Mouse (Mus musculus) mature B cell (primary cell): ENCODE results near the gene Mc3r.

ENCODE experiments used
- in situ Hi-C: fragments of 300-500 bp; cut with MboI; formaldehyde crosslinking; loops from 2 replicates; pipeline ENCODE4 v1.14.3; 2019

The Mc3r gene

DNA sequence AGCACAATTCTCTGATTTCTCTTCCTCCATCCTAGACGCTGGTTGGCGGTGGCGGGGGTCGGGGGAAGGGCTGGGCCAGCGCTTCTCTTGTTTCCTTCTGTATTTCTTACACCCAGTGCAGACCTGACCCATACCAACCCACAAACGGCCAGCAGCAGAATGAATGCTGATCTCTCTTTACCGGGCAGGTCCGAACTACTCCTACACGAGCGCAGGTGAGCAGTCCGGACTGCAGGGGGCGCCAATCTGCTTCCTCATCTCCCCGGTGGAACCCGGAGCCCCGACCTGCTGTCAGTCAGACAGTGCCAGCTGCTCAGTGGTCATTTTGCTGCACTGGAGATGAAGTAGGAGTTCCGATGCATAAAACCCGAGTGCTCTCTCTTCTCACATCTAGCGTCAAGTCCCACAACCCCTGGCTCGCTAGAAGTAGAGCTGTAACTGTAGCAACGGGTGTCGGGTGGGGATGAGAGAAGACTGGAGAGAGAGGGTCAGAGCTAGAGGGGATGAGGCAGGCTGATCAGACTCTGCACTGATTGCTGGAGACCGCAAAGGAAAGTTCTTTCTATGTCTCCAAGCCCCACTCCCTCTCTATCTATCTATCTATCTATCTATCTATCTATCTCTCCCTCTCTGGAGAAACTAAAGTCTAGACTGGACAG is at the start of gene Mc3r:
Gene Mc3r (plus strand): TSS at position 387 of the 659 bp plus-strand sequence.
- in situ Hi-C loops, result no loop called here

DNA sequence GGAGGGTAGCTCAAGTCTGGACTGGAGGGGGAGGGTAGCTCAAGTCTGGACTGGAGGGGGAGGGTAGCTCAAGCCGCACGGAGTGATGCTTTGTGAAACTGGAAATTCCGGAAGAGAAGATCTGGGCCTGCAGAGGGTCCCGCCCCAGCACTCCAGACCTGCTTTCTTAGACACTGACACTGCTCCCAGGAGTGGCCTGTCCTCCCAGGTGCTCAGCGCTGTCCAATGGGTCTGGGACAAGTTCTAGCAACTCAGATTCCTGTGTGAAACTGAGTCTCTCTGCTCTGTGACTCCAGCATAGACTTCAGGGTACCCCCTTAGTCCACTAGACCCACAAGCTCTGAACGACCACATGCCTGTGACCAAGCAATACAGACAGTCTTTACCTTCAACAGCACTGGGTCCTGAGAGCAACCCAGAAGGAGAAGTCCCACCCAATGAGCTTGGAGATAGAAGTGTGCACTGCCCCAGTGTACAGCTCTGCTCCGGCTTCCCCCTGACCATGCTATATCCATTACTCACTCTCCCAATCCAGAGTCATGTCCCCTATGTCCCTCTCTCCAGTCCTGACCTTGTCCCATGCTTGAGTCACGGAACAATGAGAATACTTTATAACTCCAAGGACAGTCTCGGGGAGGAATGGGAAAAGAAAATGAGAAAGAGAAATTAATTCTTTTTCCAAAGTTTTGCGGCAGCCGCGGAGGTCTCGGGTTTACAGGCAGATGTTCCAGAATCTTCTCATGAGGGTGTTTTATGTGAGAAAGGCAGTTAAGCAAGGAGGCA is 46.1 kb upstream of the Mc3r start:
- in situ Hi-C loops, result no loop called here

DNA sequence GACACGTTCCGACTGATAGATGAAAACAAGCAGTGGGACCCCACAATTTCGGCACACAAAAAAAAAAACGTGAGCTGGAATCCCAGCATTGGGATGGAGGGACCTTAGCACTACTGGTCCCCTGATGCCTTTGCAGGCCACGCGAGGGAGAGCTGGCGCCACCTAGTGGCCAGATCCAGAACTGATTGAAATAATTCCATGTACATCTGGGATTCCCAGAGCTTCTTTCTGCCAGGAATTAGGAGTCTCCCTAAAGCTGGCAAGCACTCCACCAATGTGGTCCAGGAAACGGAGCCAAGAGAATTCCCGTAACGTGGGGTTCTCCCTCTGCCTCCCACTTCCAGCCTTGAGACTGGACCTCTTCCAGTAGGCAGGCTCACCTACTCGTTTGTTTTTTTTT is 41.3 kb upstream of the Mc3r start:
- in situ Hi-C loops, result no loop called here

DNA sequence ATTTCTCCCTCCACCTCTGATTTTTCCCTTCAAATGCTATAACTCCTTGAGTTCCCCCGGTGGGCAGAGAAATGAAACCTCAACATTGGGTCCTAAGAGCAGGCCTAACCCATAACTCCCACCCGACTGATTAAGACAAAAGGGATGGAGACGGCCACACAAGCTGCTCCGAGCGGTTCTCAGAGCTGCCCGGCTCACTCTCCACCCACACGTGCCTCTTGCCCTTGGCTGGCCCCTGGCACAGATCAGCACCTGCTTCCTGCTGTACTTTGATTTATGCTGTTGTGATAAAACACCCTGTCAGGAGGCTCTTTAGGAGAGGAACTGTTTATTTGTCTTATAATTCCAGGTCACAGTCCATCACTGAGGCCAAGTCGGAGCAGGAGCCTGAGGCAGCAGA is 34.8 kb upstream of the Mc3r start:
- in situ Hi-C loops, result no loop called here

DNA sequence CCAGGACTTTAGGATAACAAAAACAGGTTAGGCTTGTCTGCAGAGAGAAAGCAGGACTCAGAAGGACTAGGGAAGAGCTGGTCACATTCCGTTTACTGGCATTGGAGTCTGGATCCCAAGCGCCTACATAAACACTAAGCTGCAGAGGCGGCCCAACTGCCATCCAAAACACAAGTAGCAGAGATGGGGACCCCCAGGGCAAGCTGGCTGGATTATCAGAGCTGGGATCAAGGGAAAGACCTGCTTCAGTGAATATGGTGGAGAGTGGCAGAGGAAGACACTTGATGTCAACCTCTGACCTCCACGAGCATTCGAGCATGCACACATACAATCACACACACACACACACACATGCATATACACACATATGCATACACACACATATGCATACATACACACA is 34.0 kb upstream of the Mc3r start:
- in situ Hi-C loops, result no loop called here

DNA sequence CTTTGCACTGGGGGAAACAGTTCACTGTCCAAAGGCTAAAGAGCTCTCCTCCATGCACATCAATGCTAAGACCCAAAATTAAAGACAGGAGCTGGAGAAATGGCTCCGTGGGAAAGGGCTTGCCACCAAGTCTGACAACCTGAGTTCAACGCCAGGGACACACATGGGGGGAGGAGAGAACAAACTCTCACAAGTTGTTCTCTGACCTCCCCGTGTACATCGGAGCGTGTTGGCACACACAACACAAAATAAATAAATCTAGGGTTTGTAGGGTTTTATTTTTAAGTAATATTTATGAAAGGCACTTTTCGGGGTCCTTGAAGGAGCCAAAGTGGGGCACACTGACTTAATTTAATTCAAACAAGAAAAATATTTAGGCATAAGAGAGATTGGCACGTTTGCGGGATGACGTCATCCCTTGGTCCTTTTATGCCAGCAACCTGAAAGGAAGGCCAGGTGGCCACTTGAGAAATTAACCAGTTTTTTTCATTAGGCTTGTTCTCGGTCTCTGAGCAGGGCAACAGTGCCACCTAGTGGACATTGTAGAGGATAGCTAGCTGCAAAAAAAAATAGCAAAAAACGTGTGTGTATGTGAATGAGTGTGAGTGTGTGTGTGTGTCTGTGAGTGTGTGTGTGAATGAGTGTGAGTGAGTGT is 32.7 kb upstream of the Mc3r start:
- in situ Hi-C loops, result no loop called here

DNA sequence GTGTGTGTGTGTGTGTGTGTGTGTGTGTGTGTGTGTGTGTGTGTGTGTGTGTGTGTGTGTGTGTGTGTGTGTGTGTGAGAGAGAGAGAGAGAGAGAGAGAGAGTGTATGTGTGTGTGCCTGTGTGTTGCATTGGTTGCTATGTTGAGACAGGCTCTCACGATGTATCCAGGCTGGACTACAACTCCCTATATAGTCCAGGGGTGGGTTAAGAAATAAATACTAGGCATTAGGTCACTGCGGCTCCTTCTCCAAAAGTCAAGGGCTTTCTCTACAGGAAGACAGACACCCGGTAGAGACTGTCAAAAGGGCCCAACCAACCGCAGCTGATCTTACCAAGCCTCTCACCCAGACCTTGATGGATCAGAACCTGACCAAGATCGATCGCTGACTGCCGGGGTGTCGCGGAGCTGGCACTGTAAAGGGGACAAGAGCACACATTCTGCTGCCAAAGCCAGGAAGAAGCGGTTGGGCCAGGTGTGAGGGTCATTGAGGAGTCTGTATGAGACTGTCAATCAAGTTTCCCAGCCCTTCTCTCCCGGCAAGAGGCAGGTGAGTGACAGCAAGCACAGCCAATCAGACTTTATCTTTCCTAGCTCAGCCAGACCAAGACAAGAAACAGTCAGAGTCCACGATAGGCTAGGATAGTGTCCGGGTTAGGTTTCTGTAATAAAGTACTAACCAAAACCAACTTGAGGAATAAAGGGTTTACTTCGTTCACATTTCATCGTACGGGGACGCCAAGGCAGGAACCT is 32.0 kb upstream of the Mc3r start:
- in situ Hi-C loops, result no loop called here

DNA sequence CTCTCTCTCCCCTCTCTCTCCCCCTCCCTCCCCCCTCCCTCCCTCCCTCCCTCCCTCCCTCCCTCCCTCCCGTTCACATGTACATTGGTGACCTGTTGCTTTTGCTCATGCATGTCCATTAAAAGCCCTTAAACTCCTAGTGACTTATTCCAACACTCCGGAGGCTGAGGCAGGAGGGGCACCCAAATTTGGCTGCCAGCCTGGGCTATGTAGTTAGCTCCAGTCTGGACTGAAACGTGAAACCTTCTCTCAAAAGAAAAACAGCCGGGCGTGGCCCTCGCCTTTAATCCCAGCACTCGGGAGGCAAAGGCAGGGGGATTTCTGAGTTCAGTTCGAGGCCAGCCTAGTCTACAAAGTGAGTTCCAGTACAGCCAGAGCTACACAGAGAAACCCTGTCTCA is 30.4 kb upstream of the Mc3r start:
- in situ Hi-C loops, result no loop called here

DNA sequence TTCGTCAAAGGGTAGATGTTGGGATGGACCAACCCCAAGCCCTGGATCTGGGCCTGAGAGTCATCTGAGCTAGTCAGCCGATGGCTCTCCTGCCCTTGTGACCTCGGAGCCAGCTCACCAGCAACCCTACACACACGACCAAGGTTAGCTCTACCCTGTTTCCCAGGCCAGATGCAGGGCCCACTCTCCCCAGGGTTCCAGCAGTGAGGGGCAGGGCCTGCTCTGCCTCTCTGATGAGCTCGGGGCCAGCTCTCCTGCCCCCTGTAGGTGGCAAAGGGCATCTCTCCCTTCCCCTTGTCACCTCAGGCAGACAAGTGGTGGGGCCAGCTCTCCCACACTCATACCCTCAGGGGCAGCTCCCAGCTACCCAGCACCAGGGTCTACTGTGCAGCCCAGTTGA is 29.1 kb upstream of the Mc3r start:
- in situ Hi-C loops, result no loop called here

DNA sequence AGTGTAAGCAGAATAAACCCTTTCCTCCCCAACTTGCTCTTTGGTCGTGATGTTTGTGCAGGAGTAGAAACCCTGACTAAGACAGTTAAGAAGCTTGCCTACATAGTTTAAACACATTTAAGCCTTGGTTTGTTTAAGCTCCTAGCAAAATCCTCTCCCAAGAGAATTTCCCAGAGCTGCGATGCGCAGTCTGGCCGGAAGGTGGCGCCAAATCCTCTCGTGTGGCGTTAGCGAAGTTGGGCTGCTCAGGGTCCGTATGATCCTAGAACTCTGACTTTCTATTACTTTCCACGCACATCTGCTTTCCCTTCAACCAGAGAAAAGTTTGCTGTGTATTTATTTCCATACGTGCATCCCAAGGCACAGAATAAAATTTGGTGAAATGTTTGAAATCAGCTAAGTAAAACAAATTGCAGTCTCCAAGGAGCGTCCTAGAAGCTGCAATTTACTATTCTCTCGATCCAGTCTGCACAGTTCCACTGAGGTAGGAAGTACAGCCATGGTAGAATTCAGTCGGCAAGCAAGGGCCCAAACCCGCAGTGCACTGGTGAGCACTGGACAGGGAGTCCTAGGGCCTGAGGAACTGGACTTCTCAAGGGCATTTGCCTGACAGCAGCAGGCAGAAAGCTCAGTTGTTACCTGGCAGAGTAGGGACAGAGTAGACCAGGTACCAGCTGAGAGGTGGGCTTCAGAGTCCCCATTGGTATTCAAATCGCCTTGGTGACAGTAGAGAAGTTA is 26.5 kb upstream of the Mc3r start:
- in situ Hi-C loops, result no loop called here

DNA sequence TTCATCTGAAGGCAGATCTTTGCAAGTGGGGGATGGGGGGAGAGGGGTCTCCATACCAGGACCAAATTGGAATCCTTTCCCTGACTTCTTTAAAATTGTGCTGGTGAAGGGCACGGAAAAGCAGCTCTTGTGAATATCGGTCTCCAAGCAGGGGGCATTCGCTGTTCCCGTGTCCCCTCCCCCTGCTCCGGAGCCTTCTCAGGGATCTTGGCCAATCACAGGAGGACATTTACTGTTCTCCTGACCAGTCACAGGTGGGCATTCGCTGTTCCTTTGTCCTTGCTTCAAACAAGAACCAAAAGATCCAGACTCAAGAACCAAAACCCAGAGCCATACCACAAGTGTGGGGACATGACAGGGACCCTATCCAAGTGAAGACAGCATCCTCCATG is 25.9 kb upstream of the Mc3r start:
- in situ Hi-C loops, result no loop called here

DNA sequence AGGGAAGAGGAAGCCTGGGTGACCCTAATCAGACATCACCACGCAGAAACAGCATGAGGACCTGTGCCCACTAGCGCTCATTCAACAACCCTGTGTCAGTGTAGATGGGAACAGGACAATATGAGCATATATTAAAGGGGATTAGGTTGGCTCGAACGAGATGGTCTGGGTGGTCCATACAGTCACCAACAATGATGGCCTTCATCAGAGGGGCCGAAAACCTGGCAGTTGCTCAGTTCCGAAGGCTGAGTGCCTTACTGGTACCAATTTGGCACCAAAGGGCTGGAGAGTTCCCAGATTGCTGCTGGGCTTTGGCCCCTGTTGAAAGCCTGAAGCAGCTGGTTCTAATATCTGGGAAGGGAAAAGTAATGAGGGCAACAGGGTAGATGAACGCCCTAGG is 25.4 kb upstream of the Mc3r start:
- in situ Hi-C loops, result no loop called here

DNA sequence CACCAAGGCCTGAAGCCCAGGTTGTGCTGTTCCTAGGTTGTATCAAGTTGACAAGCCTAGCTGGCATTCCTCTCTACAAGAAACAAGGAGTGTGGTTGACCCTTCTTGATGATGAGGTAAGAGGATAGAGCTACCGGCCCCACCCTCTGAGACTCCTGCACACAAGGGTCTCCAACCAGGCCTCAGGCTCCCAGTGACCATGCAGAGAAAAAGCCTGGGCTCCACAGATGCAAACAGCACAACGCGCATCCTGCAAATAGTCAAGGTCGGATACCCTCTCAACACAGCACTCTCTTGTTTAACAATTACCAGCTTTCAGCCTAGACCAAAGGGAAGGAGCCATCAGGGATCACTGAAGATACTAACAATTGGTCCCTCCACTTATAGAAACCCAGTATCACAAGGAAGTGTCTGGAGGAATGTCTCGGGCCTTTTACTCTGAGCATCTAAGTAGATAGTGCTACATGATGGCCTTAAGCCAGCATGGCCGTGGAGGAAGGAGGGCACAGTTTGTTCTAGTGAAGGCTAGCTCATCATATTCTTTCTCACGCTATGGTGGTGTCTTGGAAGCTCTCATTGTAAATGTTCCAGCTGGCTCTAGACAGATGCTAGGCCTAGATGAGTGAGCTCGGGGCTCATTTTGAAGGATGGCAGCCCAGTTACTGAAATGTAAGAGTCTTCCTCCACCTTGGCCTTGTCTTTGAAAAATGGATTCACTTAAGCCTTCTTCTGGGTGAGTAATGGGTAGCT is 24.7 kb upstream of the Mc3r start:
- in situ Hi-C loops, result no loop called here

DNA sequence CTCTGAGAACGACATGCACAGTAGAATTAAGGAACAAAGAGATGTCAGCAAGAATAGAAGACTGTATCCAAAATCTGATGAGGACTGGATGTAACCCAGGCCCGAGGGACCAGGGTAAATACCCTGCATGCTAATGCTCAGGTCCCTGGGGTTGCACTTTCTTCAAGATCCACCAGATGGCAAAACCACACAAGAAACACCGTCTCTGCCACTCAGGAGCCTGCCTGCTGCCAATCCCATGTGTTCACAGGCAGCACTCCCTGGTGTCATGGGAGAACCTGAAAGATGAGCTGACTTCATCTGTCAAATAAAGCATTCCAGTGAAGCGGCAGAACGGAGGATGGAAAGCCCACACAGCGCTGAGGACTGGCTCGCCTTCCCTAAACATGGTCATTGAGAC is 21.3 kb upstream of the Mc3r start:
- in situ Hi-C loops, result no loop called here

DNA sequence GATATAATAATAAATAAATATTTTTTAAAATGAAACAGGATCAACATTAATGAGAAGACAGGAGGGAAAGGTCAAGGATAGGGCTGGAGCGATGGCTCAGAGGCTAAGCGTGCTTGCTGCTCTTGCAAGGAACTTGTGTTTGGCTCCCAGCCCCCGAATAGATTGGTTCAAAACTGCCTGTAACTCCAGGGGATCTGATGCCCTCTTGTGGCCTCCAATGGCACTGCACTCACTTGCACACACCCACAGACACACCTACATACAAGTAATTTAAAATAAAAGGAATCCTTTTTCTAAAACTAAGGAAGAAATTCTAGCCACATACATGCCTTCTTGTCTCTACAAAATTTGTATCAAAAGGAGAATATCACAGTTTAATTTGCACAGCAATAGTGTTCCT is 20.5 kb upstream of the Mc3r start:
- in situ Hi-C loops, result no loop called here

DNA sequence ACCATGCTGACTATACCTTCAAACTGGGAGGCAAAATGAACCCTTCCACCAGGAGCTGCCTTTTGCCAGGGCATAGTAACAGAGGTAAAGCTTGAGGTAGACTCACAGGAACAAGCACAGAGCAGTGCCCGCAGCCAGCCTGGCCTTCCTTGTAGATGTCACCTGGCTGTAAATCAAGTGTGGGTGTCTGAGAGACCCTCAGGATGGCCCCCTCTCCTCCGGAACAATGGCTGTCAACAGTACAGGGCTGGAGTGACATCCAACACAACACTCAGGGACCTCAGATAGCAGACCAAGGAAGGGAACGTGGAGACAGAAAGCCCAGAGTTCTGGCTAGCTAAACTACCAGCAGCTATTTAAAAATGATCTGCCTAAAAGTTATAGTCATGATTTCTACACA is 19.1 kb upstream of the Mc3r start:
- in situ Hi-C loops, result no loop called here

DNA sequence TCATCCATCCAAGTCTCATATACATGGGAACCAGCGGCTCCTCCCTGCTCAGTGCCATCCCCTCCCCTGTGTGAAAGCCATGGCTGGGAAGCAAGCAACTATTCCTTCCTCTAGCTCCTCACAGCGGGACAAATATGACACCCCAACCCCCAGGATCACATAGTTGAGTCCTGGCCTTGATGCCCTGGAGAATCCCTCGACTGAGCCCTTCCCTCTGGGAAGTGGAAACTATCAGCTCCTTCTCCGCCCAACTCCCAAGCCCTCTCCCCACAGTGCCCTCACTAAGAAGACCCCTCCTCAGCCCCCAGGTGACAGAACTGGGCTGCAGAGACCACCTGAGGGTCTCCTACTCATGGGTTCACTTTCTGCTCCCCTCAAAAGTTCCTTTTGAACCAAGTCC is 18.2 kb upstream of the Mc3r start:
- in situ Hi-C loops, result no loop called here

DNA sequence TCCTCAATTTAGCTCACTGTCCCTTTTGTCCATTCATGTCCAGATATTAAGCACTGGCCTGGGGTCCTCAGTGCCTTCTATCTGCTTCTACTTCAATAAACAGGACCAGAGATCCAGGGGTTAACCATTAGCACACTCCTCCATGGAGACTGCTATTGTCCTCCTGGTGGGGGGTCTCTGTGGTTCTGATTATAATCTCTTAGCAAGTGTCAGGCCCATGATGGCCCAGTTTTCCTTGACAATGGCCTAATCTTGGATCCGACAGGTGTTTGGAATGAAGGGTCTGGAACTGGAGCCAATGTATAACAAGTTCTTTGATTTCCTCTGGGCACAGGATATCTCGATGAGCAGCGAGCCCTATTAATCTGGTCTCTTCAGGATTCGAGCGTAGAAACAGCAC is 10.1 kb upstream of the Mc3r start:
- in situ Hi-C loops, result no loop called here

DNA sequence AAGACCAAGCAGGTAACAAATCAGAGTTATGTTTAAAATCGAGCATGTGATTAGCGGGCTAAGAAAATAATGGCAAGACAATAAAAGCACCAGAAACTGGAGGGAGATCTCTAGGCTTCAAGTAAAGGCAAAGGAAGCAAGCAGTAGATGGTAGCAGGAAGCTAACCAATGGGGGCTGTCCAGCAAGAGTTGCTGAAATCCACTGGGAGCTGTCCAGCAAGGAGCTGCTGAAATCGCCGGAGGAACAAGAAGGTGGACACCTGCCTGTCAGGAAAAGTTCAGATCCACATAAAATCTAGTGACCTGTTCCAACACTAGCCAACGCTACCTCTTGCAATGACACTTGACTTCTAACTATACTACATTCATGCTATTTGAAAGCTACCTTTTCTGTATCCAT is 7.3 kb upstream of the Mc3r start:
- in situ Hi-C loops, result no loop called here

DNA sequence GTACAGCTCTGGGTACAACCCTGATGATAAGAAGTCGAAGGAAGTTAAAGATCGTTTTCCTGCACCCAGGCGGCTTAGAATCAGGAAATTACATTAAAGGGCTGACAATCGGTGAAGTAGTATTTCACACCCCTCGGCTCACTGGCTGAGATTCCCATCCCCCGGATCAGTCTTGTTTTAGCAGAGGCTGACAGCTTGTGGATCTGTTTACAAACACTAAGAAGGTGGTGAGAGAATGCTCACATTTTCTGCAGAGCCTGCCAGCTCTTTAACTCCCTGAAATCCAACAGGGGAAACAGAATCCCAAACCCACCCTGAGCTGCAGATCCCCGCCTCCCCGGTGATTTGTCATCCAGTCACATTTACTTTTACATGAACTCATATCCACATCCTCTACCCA is 2.8 kb upstream of the Mc3r start:
- in situ Hi-C loops, result no loop called here

DNA sequence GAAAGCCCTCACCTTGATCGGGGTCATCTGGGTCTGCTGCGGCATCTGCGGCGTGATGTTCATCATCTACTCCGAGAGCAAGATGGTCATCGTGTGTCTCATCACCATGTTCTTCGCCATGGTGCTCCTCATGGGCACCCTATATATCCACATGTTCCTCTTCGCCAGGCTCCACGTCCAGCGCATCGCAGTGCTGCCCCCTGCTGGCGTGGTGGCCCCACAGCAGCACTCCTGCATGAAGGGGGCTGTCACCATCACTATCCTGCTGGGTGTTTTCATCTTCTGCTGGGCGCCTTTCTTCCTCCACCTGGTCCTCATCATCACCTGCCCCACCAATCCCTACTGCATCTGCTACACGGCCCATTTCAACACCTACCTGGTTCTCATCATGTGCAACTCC is 1.0 kb downstream of the Mc3r start:
- in situ Hi-C loops, result no loop called here
